9 mouse cellular contexts compared by ENCODE assay signal in genomic region chr6:64734441-64735320, GRCm38 (mm10). TPM values are rescaled to one million over a fixed set of nuclear protein-coding genes. Genes with fewer than 3 reads are reported as not detected.
DNase-seq lines count a peak whose midpoint lies in the region; ATAC-seq lines count a peak whose summit lies in the region.
"Had no signal": no experiment of that assay in that cellular context is flagged by ENCODE, and none has a peak within 500 bp of the region (broad histone marks: within the 10 kb centered on the region; RNA-seq: fewer than 3 reads in every experiment).

No protein-coding gene starts in this region.

- H3K4me2 ChIP-seq in heart, embryonic 15.5 days: peak overlapping the region; percentile 91
- peak overlapping the region; percentile 33 for H3K4me2 ChIP-seq in liver, embryonic 15.5 days

- peaks cover 15% of the 10 kb centered on the region for H3K4me1 ChIP-seq in heart, embryonic 15.5 days (replicated peaks)
- H3K4me1 ChIP-seq in liver, embryonic 15.5 days (replicated peaks): 0 out of 2 replicates have a peak, but pooled peaks cover 2% of the 10 kb centered on the region

- peaks cover 76% of the 10 kb centered on the region for H3K27me3 ChIP-seq in heart, embryonic 15.5 days
- H3K27me3 ChIP-seq in liver, embryonic 15.5 days: peaks cover 68% of the 10 kb centered on the region

- H3K27ac ChIP-seq in heart, embryonic 15.5 days: no peak overlapping the region
- H3K27ac ChIP-seq in liver, embryonic 15.5 days (replicated peaks): no peak overlapping the region

- no peaks in the 10 kb centered on the region for H3K9me3 ChIP-seq in heart, embryonic 15.5 days (replicated peaks)
- H3K9me3 ChIP-seq in liver, embryonic 15.5 days (replicated peaks): no peaks in the 10 kb centered on the region

- H3K9ac ChIP-seq in heart, embryonic 15.5 days: 0 out of 2 replicates have a peak overlapping the region, but pooled peaks have one; percentile 14
- no peak overlapping the region for H3K9ac ChIP-seq in liver, embryonic 15.5 days

- DNase-seq in cerebellum, adult 11 months: no peak
- peak; percentile 9 for DNase-seq in right cerebral cortex, adult 18-20 months
- no peak for DNase-seq in right cerebral cortex, postnatal 36 days (ENCODE audit: low spot score in 2 of 2)
- DNase-seq in spleen, postnatal 10 days (ENCODE audit: low spot score in 2 of 2): no peak

- ATAC-seq in cerebellum, adult (ENCODE audit: insufficient number of reproducible peaks, low FRiP score, low TSS enrichment): 0 out of 2 replicates have a peak, but pooled peaks have one; percentile 18
- ATAC-seq in heart, embryonic 15.5 days (replicated peaks; ENCODE audit: insufficient number of reproducible peaks, insufficient read depth, low FRiP score, low read depth): no peak
- ATAC-seq in liver, embryonic 15.5 days (ENCODE audit: insufficient read depth): no peak
- ATAC-seq in megakaryocyte, adult 5-6 weeks (ENCODE audit: poor library complexity, severe bottlenecking): no peak

- H3K36me3 ChIP-seq in heart, embryonic 15.5 days: no peaks in the 10 kb centered on the region
- H3K36me3 ChIP-seq in liver, embryonic 15.5 days (replicated peaks): no peaks in the 10 kb centered on the region

- H3K4me3 ChIP-seq in heart, embryonic 15.5 days: peak overlapping the region; percentile 54
- no peak overlapping the region for H3K4me3 ChIP-seq in liver, embryonic 15.5 days (replicated peaks)
- H3K4me3 ChIP-seq: erythroblast, embryonic 14.5 days had no signal

- WGBS in heart, embryonic 15.5 days: 2% methylated on average over 53 of the region's 54 CpGs
- WGBS in liver, embryonic 15.5 days (ENCODE audit: insufficient replicate concordance): 3% methylated on average over 54 of the region's 54 CpGs

RNA-seq across cellular contexts. Expression of gene Atoh1, which starts 5.8 kb away (rescaled TPM):
- polyA plus RNA-seq in heart, embryonic 15.5 days (2015; fragmentation: Nextera tagmentation; extraction: Ambion mirVana): 0.06 TPM in 1 of 2 replicates, not detected in the other
- not detected in 2 replicates for polyA plus RNA-seq in liver, embryonic 15.5 days (2015; fragmentation: Nextera tagmentation; extraction: Ambion mirVana)
- total RNA-seq in megakaryocyte, adult 5-6 weeks (2015): not detected in 2 replicates
- not detected in 2 replicates for total RNA-seq in megakaryocyte, adult 5-6 weeks (2017)
- polyA plus RNA-seq: erythroblast, embryonic 14.5 days had no signal
